Mouse (Mus musculus) intestine, postnatal 0 days (tissue): ENCODE data around the gene Chuk. TPM values are rescaled to one million over a fixed set of nuclear protein-coding genes. Genes with fewer than 3 reads are reported as not detected.

Source experiments
- ATAC-seq: fragments of 200-750 bp; cut with Nextera tagmentation; 2 replicates; pipeline ENCODE4 v1.8.0; 2017; ENCODE audit warnings: mild to moderate bottlenecking, moderate TSS enrichment, moderate library complexity
- H3K27ac ChIP-seq: fragments of 300-500 bp; sonication (generic); 2 replicates; pipeline ENCODE4 v1.5.1; 2014; ENCODE audit warnings: mild to moderate bottlenecking, low read depth, low read length, moderate library complexity
- H3K27me3 ChIP-seq: fragments of 300-500 bp; sonication (generic); replicated peaks from 2 replicates; pipeline ENCODE4 v1.6.1; 2014; ENCODE audit warnings: low read length, mixed read lengths; ENCODE audit not compliant: control insufficient read depth, insufficient read depth
- H3K36me3 ChIP-seq: fragments of 300-500 bp; sonication (generic); 2 replicates; pipeline ENCODE4 v1.6.1; 2014; ENCODE audit warnings: mild to moderate bottlenecking, moderate library complexity; ENCODE audit not compliant: control insufficient read depth, insufficient read depth
- H3K4me1 ChIP-seq: fragments of 300-500 bp; sonication (generic); replicated peaks from 2 replicates; pipeline ENCODE4 v1.6.1; 2014; ENCODE audit warnings: antibody characterized with exemption, low read length, mixed read lengths; ENCODE audit not compliant: control insufficient read depth, insufficient read depth
- H3K4me2 ChIP-seq: fragments of 300-500 bp; sonication (generic); replicated peaks from 2 replicates; pipeline ENCODE4 v1.6.1; 2014; ENCODE audit warnings: low read depth, mild to moderate bottlenecking, moderate library complexity
- H3K4me3 ChIP-seq: fragments of 300-500 bp; sonication (generic); 2 replicates; pipeline ENCODE4 v1.5.1; 2014; ENCODE audit warnings: low read depth, low read length
- H3K9ac ChIP-seq: fragments of 300-500 bp; sonication (generic); 2 replicates; pipeline ENCODE4 v1.6.1; 2014; ENCODE audit warnings: mild to moderate bottlenecking, low read depth, low read length
- H3K9me3 ChIP-seq: fragments of 300-500 bp; sonication (generic); 2 replicates; pipeline ENCODE4 v1.6.1; 2016; ENCODE audit warnings: mixed run types; ENCODE audit not compliant: control insufficient read depth
- CTCF ChIP-seq: sonication (generic); IDR thresholded peaks from 2 replicates; pipeline ENCODE4 v1.5.1; 2016; ENCODE audit warnings: low read depth, mild to moderate bottlenecking, control low read depth, antibody characterized with exemption, moderate library complexity
- WGBS: fragments of 180-500 bp; shearing (Covaris S2); extraction: QIAGEN DNeasy Blood & Tissue Kit; methylation state at CpG from one replicate; pipeline ENCODE4 v1.1.7; 2014; 5-methylcytosine and 5-hydroxymethylcytosine counted together
- polyA plus RNA-seq: library from polyadenylated mRNA; unstranded; fragments of >200 nt; fragmentation: Nextera tagmentation; extraction: Ambion mirVana; gene quantifications from 2 replicates; pipeline ENCODE4 v1.2.1, GENCODE M21; 2015

The Chuk gene
- polyA plus RNA-seq, 1 experiment from 2014 or later, result 41.2 TPM

- peak; percentile 29 for ATAC-seq
- H3K36me3 ChIP-seq, result peaks cover 36% of the 10 kb centered on the region
- WGBS, result 64% methylated on average over 7 of the region's 7 CpGs
- H3K9me3 ChIP-seq, result no peaks in the 10 kb centered on the region
- 0 out of 2 replicates have a peak, but pooled peaks cover 4% of the 10 kb centered on the region for H3K4me1 ChIP-seq
- no peak overlapping the region for H3K4me2 ChIP-seq
- no peak overlapping the region for H3K9ac ChIP-seq
- H3K27me3 ChIP-seq, result no peaks in the 10 kb centered on the region
- H3K27ac ChIP-seq, result no peak overlapping the region
- no peak overlapping the region for H3K4me3 ChIP-seq
- peak; percentile 74 for TF ChIP-seq CTCF
Observed at GRCm38 (mm10) chr19:44111706-44112105, 4.4 kb upstream of the Chuk start.

GRCm38 (mm10) chr19:44110356-44110755 is 3.1 kb upstream of the Chuk start:
- no peak for TF ChIP-seq CTCF
- no peaks in the 10 kb centered on the region for H3K27me3 ChIP-seq
- H3K4me1 ChIP-seq, result 0 out of 2 replicates have a peak, but pooled peaks cover 4% of the 10 kb centered on the region
- no peak overlapping the region for H3K4me2 ChIP-seq
- peaks cover 28% of the 10 kb centered on the region for H3K36me3 ChIP-seq
- no peak overlapping the region for H3K4me3 ChIP-seq
- no peak overlapping the region for H3K9ac ChIP-seq
- peak overlapping the region; percentile 85 for H3K27ac ChIP-seq
- H3K9me3 ChIP-seq, result no peaks in the 10 kb centered on the region
- 50% methylated on average over 9 of the region's 9 CpGs for WGBS
- peak; percentile 63 for ATAC-seq

DNA sequence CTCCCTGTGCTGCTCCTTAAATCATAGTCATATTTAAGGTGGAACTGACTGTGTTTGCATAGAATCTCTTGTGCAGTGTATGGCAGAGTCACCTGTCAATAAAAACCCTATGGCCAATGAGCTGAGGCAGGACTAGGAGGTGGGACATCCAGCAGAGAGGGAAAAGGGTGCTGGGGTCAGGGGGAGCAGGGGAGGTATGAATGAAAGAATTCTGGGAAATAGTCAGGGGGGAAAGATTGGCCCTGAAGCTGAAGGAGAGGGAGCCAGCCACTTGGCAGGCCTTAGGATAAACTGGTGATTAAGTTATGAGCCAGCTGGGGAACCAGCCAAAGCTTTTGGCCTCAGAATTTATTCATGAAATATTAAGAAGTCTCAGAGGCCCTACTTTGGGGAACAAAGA is 1.7 kb upstream of the Chuk start:
- H3K4me2 ChIP-seq, result no peak overlapping the region
- H3K9me3 ChIP-seq, result no peaks in the 10 kb centered on the region
- no peak for TF ChIP-seq CTCF
- no peak overlapping the region for H3K4me3 ChIP-seq
- H3K4me1 ChIP-seq, result 0 out of 2 replicates have a peak, but pooled peaks cover 4% of the 10 kb centered on the region
- peaks cover 20% of the 10 kb centered on the region for H3K36me3 ChIP-seq
- H3K9ac ChIP-seq, result no peak overlapping the region
- no peak for ATAC-seq
- H3K27me3 ChIP-seq, result no peaks in the 10 kb centered on the region
- peak overlapping the region; percentile 85; the same call in 1 of the 2 replicates for H3K27ac ChIP-seq

GRCm38 (mm10) chr19:44107661-44108521 is 611 bp upstream of the Chuk start:
- no peak for ATAC-seq
- 28% methylated on average over 22 of the region's 22 CpGs for WGBS
- Histone ChIP-seq H3K4me2 (peak overlapping the region; percentile 73), H3K9ac (peak overlapping the region; percentile 52), H3K4me3 (peak overlapping the region; percentile 79), H3K9me3 (no peaks in the 10 kb centered on the region), H3K27me3 (no peaks in the 10 kb centered on the region), H3K36me3 (0 out of 2 replicates have a peak, but pooled peaks cover 9% of the 10 kb centered on the region), H3K4me1 (0 out of 2 replicates have a peak, but pooled peaks cover 4% of the 10 kb centered on the region), H3K27ac (peak overlapping the region; percentile 42)
- TF ChIP-seq CTCF, result no peak

DNA sequence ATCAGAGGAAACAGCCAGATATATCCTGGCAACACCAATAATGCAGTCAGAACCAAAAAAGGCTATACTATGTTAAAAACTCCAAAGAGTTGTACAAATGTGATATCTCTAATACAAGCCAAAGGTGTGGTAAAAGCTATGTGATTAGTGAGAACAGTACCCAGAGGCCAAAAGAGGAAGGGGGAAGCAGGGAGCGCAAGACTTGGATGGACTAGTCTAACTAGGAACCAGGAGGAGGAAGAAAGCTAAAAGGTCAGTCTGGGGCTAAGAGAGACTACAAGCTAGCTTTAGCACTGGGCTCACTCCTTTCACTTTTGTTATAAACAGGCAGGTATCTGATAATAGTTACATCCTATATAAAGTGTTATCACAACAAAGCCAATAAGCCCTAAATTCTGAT is 2.9 kb downstream of the Chuk start:
- Histone ChIP-seq H3K9me3 (no peaks in the 10 kb centered on the region), H3K4me2 (no peak overlapping the region), H3K9ac (no peak overlapping the region), H3K27me3 (no peaks in the 10 kb centered on the region), H3K4me3 (no peak overlapping the region), H3K36me3 (peaks cover 8% of the 10 kb centered on the region), H3K27ac (no peak overlapping the region), H3K4me1 (0 out of 2 replicates have a peak, but pooled peaks cover 4% of the 10 kb centered on the region)
- WGBS, result 83% methylated on average over 1 of the region's 1 CpGs
- ATAC-seq, result no peak
- no peak for TF ChIP-seq CTCF

DNA sequence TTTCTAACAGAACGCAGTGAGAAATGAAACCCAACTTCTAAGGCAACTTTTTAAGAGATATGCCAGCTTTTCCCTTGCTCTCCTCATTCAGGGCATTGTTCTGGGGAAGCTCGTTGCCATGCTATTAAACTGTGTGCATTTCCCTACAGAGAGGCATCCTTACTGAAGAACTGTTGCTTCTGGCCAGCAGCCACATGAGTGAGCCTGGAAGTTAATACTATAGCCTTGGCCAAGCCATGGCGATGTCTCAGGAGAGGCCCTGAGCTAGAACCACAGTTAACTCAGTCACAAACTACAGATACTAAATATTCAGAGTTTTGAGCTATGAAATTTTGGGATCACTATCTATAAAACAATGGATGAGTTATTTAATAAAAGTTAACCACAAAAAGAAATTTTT is 4.3 kb downstream of the Chuk start:
- no peak overlapping the region for H3K27ac ChIP-seq
- TF ChIP-seq CTCF, result no peak
- WGBS, result 85% methylated on average over 3 of the region's 3 CpGs

More for the DNA sequence above, 4.3 kb downstream of the Chuk start:
- peaks cover 17% of the 10 kb centered on the region for H3K36me3 ChIP-seq
- no peak overlapping the region for H3K4me3 ChIP-seq
- ATAC-seq, result no peak
- H3K4me1 ChIP-seq, result 0 out of 2 replicates have a peak, but pooled peaks cover 2% of the 10 kb centered on the region
- H3K9me3 ChIP-seq, result no peaks in the 10 kb centered on the region
- H3K9ac ChIP-seq, result no peak overlapping the region
- H3K4me2 ChIP-seq, result no peak overlapping the region
- no peaks in the 10 kb centered on the region for H3K27me3 ChIP-seq
